Mouse (Mus musculus): ENCODE data around the gene Col25a1. TPM values are rescaled to one million over a fixed set of nuclear protein-coding genes. Genes with fewer than 3 reads are reported as not detected.

The Col25a1 gene
- polyA plus RNA-seq, 1 experiment from 2014 or later: 4.6 TPM

GRCm38 (mm10) chr3:130404525-130405409 lies 273.5 kb downstream of the Col25a1 start:
- H3K27ac ChIP-seq (ENCODE audit: low read length): no peak overlapping the region
- no peaks in the 10 kb centered on the region for H3K9me3 ChIP-seq (replicated peaks; ENCODE audit: control insufficient read depth, low read length)
- no peaks in the 10 kb centered on the region for H3K27me3 ChIP-seq (ENCODE audit: control insufficient read depth, insufficient read depth, low read length)
- no peak for ATAC-seq (ENCODE audit: insufficient read depth, low FRiP score)
- no peaks in the 10 kb centered on the region for H3K36me3 ChIP-seq (ENCODE audit: control insufficient read depth, insufficient read depth, low read length)
- 0 out of 2 replicates have a peak, but pooled peaks cover 3% of the 10 kb centered on the region for H3K4me1 ChIP-seq (ENCODE audit: control insufficient read depth, insufficient read depth, low read length)
- H3K9ac ChIP-seq (ENCODE audit: low read length): no peak overlapping the region
- no peak overlapping the region for H3K4me2 ChIP-seq (ENCODE audit: low read depth, low read length)
- WGBS: 63% methylated on average over 8 of the region's 8 CpGs
- H3K4me3 ChIP-seq (replicated peaks; ENCODE audit: low read length): no peak overlapping the region

- ATAC-seq (ENCODE audit: insufficient read depth, low FRiP score): no peak
- WGBS: 59% methylated on average over 6 of the region's 6 CpGs
- no peak overlapping the region for H3K4me3 ChIP-seq (replicated peaks; ENCODE audit: low read length)
- H3K27me3 ChIP-seq (ENCODE audit: control insufficient read depth, insufficient read depth, low read length): no peaks in the 10 kb centered on the region
- no peaks in the 10 kb centered on the region for H3K9me3 ChIP-seq (replicated peaks; ENCODE audit: control insufficient read depth, low read length)
- 0 out of 2 replicates have a peak, but pooled peaks cover 3% of the 10 kb centered on the region for H3K4me1 ChIP-seq (ENCODE audit: control insufficient read depth, insufficient read depth, low read length)
- H3K27ac ChIP-seq (ENCODE audit: low read length): no peak overlapping the region
- no peak overlapping the region for H3K9ac ChIP-seq (ENCODE audit: low read length)
- H3K36me3 ChIP-seq (ENCODE audit: control insufficient read depth, insufficient read depth, low read length): no peaks in the 10 kb centered on the region
- H3K4me2 ChIP-seq (ENCODE audit: low read depth, low read length): no peak overlapping the region
These were observed 275.9 kb downstream of the Col25a1 start for GRCm38 (mm10) chr3:130407201-130407600.

- Histone ChIP-seq H3K4me1 (ENCODE audit: control insufficient read depth, insufficient read depth, low read length) (0 out of 2 replicates have a peak, but pooled peaks cover 3% of the 10 kb centered on the region), H3K9me3 (replicated peaks; ENCODE audit: control insufficient read depth, low read length) (no peaks in the 10 kb centered on the region), H3K9ac (ENCODE audit: low read length) (no peak overlapping the region), H3K36me3 (ENCODE audit: control insufficient read depth, insufficient read depth, low read length) (no peaks in the 10 kb centered on the region), H3K4me3 (replicated peaks; ENCODE audit: low read length) (no peak overlapping the region), H3K4me2 (ENCODE audit: low read depth, low read length) (no peak overlapping the region), H3K27me3 (ENCODE audit: control insufficient read depth, insufficient read depth, low read length) (no peaks in the 10 kb centered on the region), H3K27ac (ENCODE audit: low read length) (no peak overlapping the region)
- ATAC-seq (ENCODE audit: insufficient read depth, low FRiP score): no peak
- WGBS: 38% methylated on average over 4 of the region's 4 CpGs
These were observed 281.9 kb downstream of the Col25a1 start for GRCm38 (mm10) chr3:130413239-130413638.

- 55% methylated on average over 9 of the region's 9 CpGs for WGBS
- no peaks in the 10 kb centered on the region for H3K36me3 ChIP-seq (ENCODE audit: control insufficient read depth, insufficient read depth, low read length)
- H3K4me2 ChIP-seq (ENCODE audit: low read depth, low read length): no peak overlapping the region
- no peaks in the 10 kb centered on the region for H3K9me3 ChIP-seq (replicated peaks; ENCODE audit: control insufficient read depth, low read length)
- H3K27ac ChIP-seq (ENCODE audit: low read length): no peak overlapping the region
- no peaks in the 10 kb centered on the region for H3K27me3 ChIP-seq (ENCODE audit: control insufficient read depth, insufficient read depth, low read length)
- H3K9ac ChIP-seq (ENCODE audit: low read length): no peak overlapping the region
- H3K4me1 ChIP-seq (ENCODE audit: control insufficient read depth, insufficient read depth, low read length): no peaks in the 10 kb centered on the region
- no peak overlapping the region for H3K4me3 ChIP-seq (replicated peaks; ENCODE audit: low read length)
- ATAC-seq (ENCODE audit: insufficient read depth, low FRiP score): no peak
These were observed 287.6 kb downstream of the Col25a1 start for GRCm38 (mm10) chr3:130418951-130419350.

- Histone ChIP-seq H3K9ac (ENCODE audit: low read length) (no peak overlapping the region), H3K36me3 (ENCODE audit: control insufficient read depth, insufficient read depth, low read length) (no peaks in the 10 kb centered on the region), H3K4me2 (ENCODE audit: low read depth, low read length) (no peak overlapping the region), H3K4me3 (replicated peaks; ENCODE audit: low read length) (no peak overlapping the region), H3K4me1 (ENCODE audit: control insufficient read depth, insufficient read depth, low read length) (no peaks in the 10 kb centered on the region), H3K27me3 (ENCODE audit: control insufficient read depth, insufficient read depth, low read length) (no peaks in the 10 kb centered on the region), H3K27ac (ENCODE audit: low read length) (no peak overlapping the region), H3K9me3 (replicated peaks; ENCODE audit: control insufficient read depth, low read length) (no peaks in the 10 kb centered on the region)
- no peak for ATAC-seq (ENCODE audit: insufficient read depth, low FRiP score)
- 90% methylated on average over 4 of the region's 4 CpGs for WGBS
These were observed 297.5 kb downstream of the Col25a1 start for GRCm38 (mm10) chr3:130428796-130429195.

GRCm38 (mm10) chr3:130430052-130430451 lies 298.8 kb downstream of the Col25a1 start:
- H3K4me2 ChIP-seq (ENCODE audit: low read depth, low read length): no peak overlapping the region
- ATAC-seq (ENCODE audit: insufficient read depth, low FRiP score): no peak
- no peaks in the 10 kb centered on the region for H3K9me3 ChIP-seq (replicated peaks; ENCODE audit: control insufficient read depth, low read length)
- WGBS: 65% methylated on average over 5 of the region's 5 CpGs
- H3K27me3 ChIP-seq (ENCODE audit: control insufficient read depth, insufficient read depth, low read length): no peaks in the 10 kb centered on the region
- no peak overlapping the region for H3K9ac ChIP-seq (ENCODE audit: low read length)
- H3K4me3 ChIP-seq (replicated peaks; ENCODE audit: low read length): no peak overlapping the region
- H3K36me3 ChIP-seq (ENCODE audit: control insufficient read depth, insufficient read depth, low read length): no peaks in the 10 kb centered on the region
- H3K27ac ChIP-seq (ENCODE audit: low read length): no peak overlapping the region
- H3K4me1 ChIP-seq (ENCODE audit: control insufficient read depth, insufficient read depth, low read length): no peaks in the 10 kb centered on the region

- H3K36me3 ChIP-seq (ENCODE audit: control insufficient read depth, insufficient read depth, low read length): no peaks in the 10 kb centered on the region
- H3K27me3 ChIP-seq (ENCODE audit: control insufficient read depth, insufficient read depth, low read length): no peaks in the 10 kb centered on the region
- H3K4me2 ChIP-seq (ENCODE audit: low read depth, low read length): no peak overlapping the region
- ATAC-seq (ENCODE audit: insufficient read depth, low FRiP score): no peak
- no peak overlapping the region for H3K4me3 ChIP-seq (replicated peaks; ENCODE audit: low read length)
- no peaks in the 10 kb centered on the region for H3K4me1 ChIP-seq (ENCODE audit: control insufficient read depth, insufficient read depth, low read length)
- H3K9me3 ChIP-seq (replicated peaks; ENCODE audit: control insufficient read depth, low read length): no peaks in the 10 kb centered on the region
- 74% methylated on average over 5 of the region's 5 CpGs for WGBS
- H3K9ac ChIP-seq (ENCODE audit: low read length): no peak overlapping the region
- no peak overlapping the region for H3K27ac ChIP-seq (ENCODE audit: low read length)
These were observed 301.5 kb downstream of the Col25a1 start for GRCm38 (mm10) chr3:130432818-130433217.

GRCm38 (mm10) chr3:130436956-130437355 lies 305.7 kb downstream of the Col25a1 start:
- no peak overlapping the region for H3K9ac ChIP-seq (ENCODE audit: low read length)
- no peaks in the 10 kb centered on the region for H3K4me1 ChIP-seq (ENCODE audit: control insufficient read depth, insufficient read depth, low read length)
- H3K36me3 ChIP-seq (ENCODE audit: control insufficient read depth, insufficient read depth, low read length): no peaks in the 10 kb centered on the region
- H3K4me3 ChIP-seq (replicated peaks; ENCODE audit: low read length): no peak overlapping the region
- no peak overlapping the region for H3K4me2 ChIP-seq (ENCODE audit: low read depth, low read length)
- no peak for ATAC-seq (ENCODE audit: insufficient read depth, low FRiP score)
- H3K27me3 ChIP-seq (ENCODE audit: control insufficient read depth, insufficient read depth, low read length): no peaks in the 10 kb centered on the region
- no peaks in the 10 kb centered on the region for H3K9me3 ChIP-seq (replicated peaks; ENCODE audit: control insufficient read depth, low read length)
- no peak overlapping the region for H3K27ac ChIP-seq (ENCODE audit: low read length)

- no peak overlapping the region for H3K4me2 ChIP-seq (ENCODE audit: low read depth, low read length)
- no peaks in the 10 kb centered on the region for H3K36me3 ChIP-seq (ENCODE audit: control insufficient read depth, insufficient read depth, low read length)
- WGBS: 90% methylated on average over 6 of the region's 6 CpGs
- no peak overlapping the region for H3K9ac ChIP-seq (ENCODE audit: low read length)
- no peaks in the 10 kb centered on the region for H3K27me3 ChIP-seq (ENCODE audit: control insufficient read depth, insufficient read depth, low read length)
- no peaks in the 10 kb centered on the region for H3K4me1 ChIP-seq (ENCODE audit: control insufficient read depth, insufficient read depth, low read length)
- H3K27ac ChIP-seq (ENCODE audit: low read length): no peak overlapping the region
- no peak overlapping the region for H3K4me3 ChIP-seq (replicated peaks; ENCODE audit: low read length)
- no peak for ATAC-seq (ENCODE audit: insufficient read depth, low FRiP score)
- no peaks in the 10 kb centered on the region for H3K9me3 ChIP-seq (replicated peaks; ENCODE audit: control insufficient read depth, low read length)
These were observed 308.5 kb downstream of the Col25a1 start for GRCm38 (mm10) chr3:130439767-130440166.
